Mouse (Mus musculus) myocyte (in vitro differentiated cells): ENCODE measurements at regions not wholly inside any gene's neighbourhood (a gene's known extent, or its start where the extent isn't known, plus 50 kb on each side); places are given as distances from the start of the nearest gene placed in this dataset.

Source experiments
- H3K27me3 ChIP-seq: one replicate; pipeline ENCODE4 v1.6.1; 2011; ENCODE audit not compliant: control insufficient read depth, insufficient read depth, insufficient read length
- H3K36me3 ChIP-seq: one replicate; pipeline ENCODE4 v1.6.1; 2011; ENCODE audit not compliant: control insufficient read depth, insufficient read depth
- H3K4me2 ChIP-seq: one replicate; pipeline ENCODE4 v1.6.1; 2011; ENCODE audit warnings: low read depth, control low read depth
- H3K4me3 ChIP-seq: one replicate; pipeline ENCODE4 v1.5.1; 2011; ENCODE audit warnings: mild to moderate bottlenecking, control low read depth, moderate library complexity
- H3K79me2 ChIP-seq: one replicate; pipeline ENCODE4 v1.6.1; 2011; ENCODE audit not compliant: control insufficient read depth, insufficient read depth
- H3ac ChIP-seq: one replicate; pipeline ENCODE4 v1.6.1; 2011; ENCODE audit not compliant: control insufficient read depth, insufficient read length
- CEBPB ChIP-seq: IDR thresholded peaks from 2 replicates; pipeline ENCODE4 v1.6.1; 2011; ENCODE audit warnings: mild to moderate bottlenecking, moderate library complexity; ENCODE audit not compliant: poor library complexity, insufficient read depth, severe bottlenecking
- E2F4 ChIP-seq: IDR thresholded peaks from one replicate; pipeline ENCODE4 v1.6.1; 2011; ENCODE audit warnings: mild to moderate bottlenecking, control low read depth, moderate library complexity; ENCODE audit not compliant: insufficient read depth
- MAX ChIP-seq: IDR thresholded peaks from one replicate; pipeline ENCODE4 v1.6.1; 2011; ENCODE audit warnings: low read depth, mild to moderate bottlenecking, control low read depth
- MYOD1 ChIP-seq, 3 experiments: IDR thresholded peaks; one replicate each; pipeline ENCODE4 v1.6.1; 2011; ENCODE audit warnings: control low read depth in 2 of 3, low read depth in 2 of 3, mild to moderate bottlenecking in 2 of 3, moderate library complexity in 1 of 3; ENCODE audit not compliant: insufficient read length in 2 of 3, control insufficient read depth in 1 of 3
- MYOG ChIP-seq, 3 experiments: IDR thresholded peaks; one replicate each; pipeline ENCODE4 v1.6.1; 2011; ENCODE audit warnings: control low read depth in 2 of 3, low read depth in 2 of 3, mild to moderate bottlenecking in 2 of 3; ENCODE audit not compliant: insufficient read length in 2 of 3, control insufficient read depth in 1 of 3, insufficient read depth in 1 of 3
- POLR2A ChIP-seq: IDR thresholded peaks from one replicate; pipeline ENCODE4 v1.6.1; 2011; ENCODE audit warnings: low read depth, mild to moderate bottlenecking, control low read depth, moderate library complexity; ENCODE audit not compliant: insufficient read length
- POLR2AphosphoS2 ChIP-seq: IDR thresholded peaks from one replicate; pipeline ENCODE4 v1.6.1; 2011; ENCODE audit warnings: low read depth, control low read depth; ENCODE audit not compliant: insufficient read length
- REST ChIP-seq: IDR thresholded peaks from one replicate; pipeline ENCODE4 v1.6.1; 2011; ENCODE audit warnings: mild to moderate bottlenecking, control low read depth, moderate library complexity; ENCODE audit not compliant: insufficient read depth, insufficient read length
- SRF ChIP-seq: IDR thresholded peaks from one replicate; pipeline ENCODE4 v1.6.1; 2011; ENCODE audit warnings: low read depth; ENCODE audit not compliant: control insufficient read depth, insufficient read length
- TCF12 ChIP-seq: IDR thresholded peaks from one replicate; pipeline ENCODE4 v1.6.1; 2011; ENCODE audit warnings: mild to moderate bottlenecking, control low read depth; ENCODE audit not compliant: poor library complexity, insufficient read depth, severe bottlenecking
- TCF3 ChIP-seq: IDR thresholded peaks from one replicate; pipeline ENCODE4 v1.6.1; 2011; ENCODE audit warnings: low read depth, control low read depth; ENCODE audit not compliant: insufficient read length
- USF1 ChIP-seq: IDR thresholded peaks from one replicate; pipeline ENCODE4 v1.6.1; 2011; ENCODE audit warnings: low read depth, mild to moderate bottlenecking, control low read depth, moderate library complexity

DNA sequence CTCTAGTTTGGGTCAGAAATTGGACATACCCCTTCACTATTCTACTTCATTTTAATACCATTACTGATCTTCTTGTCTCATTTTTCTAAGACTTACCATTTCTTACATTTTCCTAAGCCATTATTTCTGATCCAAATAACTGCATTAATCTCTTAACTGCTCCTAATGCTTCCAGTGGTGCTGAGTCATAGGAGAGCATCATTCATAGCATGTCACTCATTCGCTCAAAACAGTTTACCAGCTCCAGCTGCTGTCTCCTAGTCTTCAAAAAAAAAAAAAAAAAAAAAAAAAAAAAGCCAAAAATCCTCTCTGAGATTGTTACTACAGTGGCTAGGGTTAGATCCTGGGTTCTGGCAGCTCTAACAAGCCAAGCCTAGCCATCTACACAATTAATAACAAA, 162.0 kb upstream of the Atp1b1 start:
- TF ChIP-seq POLR2A: no peak
- no peak for TF ChIP-seq REST
- no peak for TF ChIP-seq TCF12
- TF ChIP-seq MYOD1 (IDR thresholded peaks at IDR 0.05; ENCODE audit: control insufficient read depth in 1 of 3, insufficient read length in 2 of 3, low read depth in 2 of 3): no peak
- no peak for TF ChIP-seq POLR2AphosphoS2
- no peak for TF ChIP-seq E2F4
- no peak overlapping the region for H3K4me2 ChIP-seq
- no peak overlapping the region for H3K4me3 ChIP-seq
- H3K36me3 ChIP-seq: no peaks in the 10 kb centered on the region
- H3ac ChIP-seq: no peak overlapping the region
- H3K27me3 ChIP-seq: no peaks in the 10 kb centered on the region
- no peaks in the 10 kb centered on the region for H3K79me2 ChIP-seq

DNA sequence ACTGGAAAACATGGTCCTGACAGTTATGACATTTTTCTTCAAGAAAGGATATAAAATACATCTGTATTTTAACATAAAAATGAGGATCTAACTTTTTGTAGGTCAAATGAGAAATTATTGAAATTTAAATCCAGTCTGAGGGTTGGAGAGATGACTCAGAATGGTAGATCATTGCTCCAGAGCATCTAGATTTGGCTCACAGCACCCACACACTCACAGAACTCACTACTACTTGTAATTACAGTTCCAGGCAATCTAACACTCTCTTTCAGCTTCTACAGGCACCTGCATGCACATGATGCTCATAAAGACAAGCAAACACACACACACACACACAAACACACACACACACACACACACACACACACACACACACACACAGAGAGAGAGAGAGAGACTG, 159.7 kb upstream of the Atp1b1 start:
- H3ac ChIP-seq: no peak overlapping the region
- TF ChIP-seq MAX (no peak), CEBPB (no peak), POLR2AphosphoS2 (no peak), TCF3 (no peak), USF1 (no peak), MYOG (IDR thresholded peaks at IDR 0.05; ENCODE audit: control insufficient read depth in 1 of 3, insufficient read depth in 1 of 3, insufficient read length in 2 of 3, low read depth in 2 of 3) (no peak), POLR2A (no peak), REST (no peak), SRF (no peak), E2F4 (no peak), MYOD1 (IDR thresholded peaks at IDR 0.05; ENCODE audit: control insufficient read depth in 1 of 3, insufficient read length in 2 of 3, low read depth in 2 of 3) (no peak), TCF12 (no peak)
- H3K4me3 ChIP-seq: no peak overlapping the region
- no peak overlapping the region for H3K4me2 ChIP-seq
- no peaks in the 10 kb centered on the region for H3K79me2 ChIP-seq
- H3K36me3 ChIP-seq: no peaks in the 10 kb centered on the region
- H3K27me3 ChIP-seq: no peaks in the 10 kb centered on the region

DNA sequence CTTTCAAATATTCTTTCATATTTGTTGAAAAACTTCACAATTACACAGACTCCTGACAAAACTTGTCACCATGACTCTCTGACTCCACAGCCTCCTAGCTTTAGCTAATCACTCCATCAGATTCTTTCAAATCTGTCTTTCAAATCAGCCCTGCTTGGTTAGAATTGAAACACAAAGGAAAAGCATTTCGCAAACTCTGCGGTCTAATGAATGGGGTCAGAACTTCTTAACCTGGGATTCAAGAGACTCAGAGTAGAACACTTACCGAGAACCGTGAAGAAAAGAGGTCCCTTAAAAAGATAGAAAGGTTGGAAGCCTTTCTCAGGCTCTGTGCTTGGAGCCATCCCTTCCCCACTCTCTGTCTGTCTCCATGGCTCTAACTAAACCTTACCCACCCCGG, 148.9 kb upstream of the Atp1b1 start:
- no peak overlapping the region for H3K4me3 ChIP-seq
- no peaks in the 10 kb centered on the region for H3K79me2 ChIP-seq
- H3K36me3 ChIP-seq: no peaks in the 10 kb centered on the region
- TF ChIP-seq MYOD1 (IDR thresholded peaks at IDR 0.05; ENCODE audit: control insufficient read depth in 1 of 3, insufficient read length in 2 of 3, low read depth in 2 of 3) (no peak), MYOG (IDR thresholded peaks at IDR 0.05; ENCODE audit: control insufficient read depth in 1 of 3, insufficient read depth in 1 of 3, insufficient read length in 2 of 3, low read depth in 2 of 3) (no peak), E2F4 (no peak), REST (no peak), TCF12 (no peak), CEBPB (no peak), USF1 (no peak), SRF (no peak)
- no peaks in the 10 kb centered on the region for H3K27me3 ChIP-seq
- H3ac ChIP-seq: no peak overlapping the region
- H3K4me2 ChIP-seq: no peak overlapping the region

DNA sequence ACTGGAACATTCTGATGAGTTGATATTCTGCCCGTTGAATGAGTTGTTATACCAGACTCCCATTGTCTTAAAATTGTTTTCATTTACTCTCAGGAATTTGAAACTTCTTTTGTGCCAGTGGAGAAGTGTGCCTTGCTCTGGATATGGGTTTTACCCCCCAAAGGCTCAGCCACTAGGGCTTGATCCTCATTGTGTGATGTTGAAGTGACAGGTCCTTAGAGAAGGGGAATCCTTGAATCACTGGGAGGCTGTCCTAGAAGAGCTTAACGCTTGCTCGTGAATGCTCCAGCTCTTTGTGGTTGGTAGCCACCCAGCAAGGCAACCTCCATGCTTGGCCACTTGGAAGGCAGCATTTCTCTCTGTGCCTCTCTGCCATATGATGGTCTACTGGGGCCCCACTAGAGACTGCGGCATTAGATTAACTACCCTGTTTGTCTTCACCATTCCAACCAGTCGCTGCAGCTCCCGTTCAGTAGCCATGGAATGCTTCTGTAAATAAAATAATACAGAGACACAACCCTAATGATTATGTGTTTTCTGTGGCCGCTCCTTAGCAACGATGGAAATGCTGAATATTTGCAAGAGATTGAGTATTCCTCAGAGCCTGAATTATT, 148.1 kb upstream of the Atp1b1 start:
- no peak for TF ChIP-seq SRF
- H3K4me3 ChIP-seq: no peak overlapping the region
- H3K79me2 ChIP-seq: no peaks in the 10 kb centered on the region
- no peaks in the 10 kb centered on the region for H3K27me3 ChIP-seq
- H3K36me3 ChIP-seq: no peaks in the 10 kb centered on the region
- H3K4me2 ChIP-seq: no peak overlapping the region
- H3ac ChIP-seq: no peak overlapping the region

DNA sequence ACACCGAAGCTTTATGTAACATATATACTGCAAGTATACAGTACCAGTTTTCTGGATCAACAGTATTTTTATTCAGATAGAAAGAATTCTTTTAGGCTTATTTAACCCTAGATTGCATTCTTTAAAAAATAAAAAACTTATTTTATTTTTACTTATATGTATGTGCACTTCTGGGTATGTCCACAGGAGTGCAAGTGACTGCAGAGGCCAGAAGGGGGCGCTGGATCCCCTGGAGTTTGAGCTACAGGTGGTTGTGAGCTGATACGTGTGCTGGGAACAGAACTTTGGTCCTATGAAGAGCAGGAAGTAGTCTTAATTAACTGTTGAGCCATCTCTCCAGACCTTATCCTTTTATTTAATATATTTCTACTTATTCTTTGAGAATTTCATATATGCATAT, 145.3 kb upstream of the Atp1b1 start:
- H3K79me2 ChIP-seq: no peaks in the 10 kb centered on the region
- no peak overlapping the region for H3K4me2 ChIP-seq
- H3K4me3 ChIP-seq: no peak overlapping the region
- H3ac ChIP-seq: no peak overlapping the region
- no peaks in the 10 kb centered on the region for H3K27me3 ChIP-seq
- H3K36me3 ChIP-seq: no peaks in the 10 kb centered on the region
- no peak for TF ChIP-seq POLR2A
- no peak for TF ChIP-seq TCF3
- TF ChIP-seq MYOD1 (IDR thresholded peaks at IDR 0.05; ENCODE audit: control insufficient read depth in 1 of 3, insufficient read length in 2 of 3, low read depth in 2 of 3): no peak
- TF ChIP-seq TCF12: no peak
- TF ChIP-seq SRF: no peak
- no peak for TF ChIP-seq POLR2AphosphoS2
- TF ChIP-seq MAX: no peak
- no peak for TF ChIP-seq REST
- no peak for TF ChIP-seq MYOG (IDR thresholded peaks at IDR 0.05; ENCODE audit: control insufficient read depth in 1 of 3, insufficient read depth in 1 of 3, insufficient read length in 2 of 3, low read depth in 2 of 3)
